Mouse (Mus musculus): ENCODE measurements around the gene Tnfrsf8.

GRCm38 (mm10) chr4:145247556-145247955 lies 67.4 kb downstream of the Tnfrsf8 start:
- no peak for TF ChIP-seq CTCF (IDR thresholded peaks at IDR 0.05; ENCODE audit: low read depth)
- TF ChIP-seq EP300 (IDR thresholded peaks at IDR 0.05; ENCODE audit: low read depth): no peak

Measured in liver, embryonic 14.5 days (tissue).